Mouse (Mus musculus) liver, embryonic 15.5 days (tissue): ENCODE data around the gene Dedd. TPM values are rescaled to one million over a fixed set of nuclear protein-coding genes. Genes with fewer than 3 reads are reported as not detected.
"Not testable (repeated sequence)": the region's sequence is repeated elsewhere in the genome, so short reads cannot be mapped to it uniquely, and the experiment has no call there.

Experiments used
- ATAC-seq: fragments of 200-750 bp; cut with Nextera tagmentation; 2 replicates; pipeline ENCODE4 v1.8.0; 2017; ENCODE audit warnings: moderate number of reproducible peaks, mild to moderate bottlenecking, moderate library complexity; ENCODE audit not compliant: insufficient read depth
- H3K27ac ChIP-seq: fragments of 300-500 bp; sonication (generic); replicated peaks from 2 replicates; pipeline ENCODE4 v1.5.1; 2015; ENCODE audit warnings: mild to moderate bottlenecking, inconsistent platforms
- H3K27me3 ChIP-seq: fragments of 300-500 bp; sonication (generic); 2 replicates; pipeline ENCODE4 v1.6.1; 2015; ENCODE audit warnings: mild to moderate bottlenecking, inconsistent platforms
- H3K36me3 ChIP-seq: fragments of 300-500 bp; sonication (generic); replicated peaks from 2 replicates; pipeline ENCODE4 v1.6.1; 2015; ENCODE audit warnings: moderate library complexity, mild to moderate bottlenecking, inconsistent platforms
- H3K4me1 ChIP-seq: fragments of 300-500 bp; sonication (generic); replicated peaks from 2 replicates; pipeline ENCODE4 v1.6.1; 2015; ENCODE audit warnings: inconsistent platforms
- H3K4me2 ChIP-seq: fragments of 300-500 bp; sonication (generic); 2 replicates; pipeline ENCODE4 v1.6.1; 2015; ENCODE audit warnings: moderate library complexity, mild to moderate bottlenecking, inconsistent platforms
- H3K4me3 ChIP-seq: fragments of 300-500 bp; sonication (generic); replicated peaks from 2 replicates; pipeline ENCODE4 v1.5.1; 2015; ENCODE audit warnings: mild to moderate bottlenecking, inconsistent platforms
- H3K9ac ChIP-seq: fragments of 300-500 bp; sonication (generic); 2 replicates; pipeline ENCODE4 v1.6.1; 2015; ENCODE audit warnings: moderate library complexity, mild to moderate bottlenecking, inconsistent platforms
- H3K9me3 ChIP-seq: fragments of 300-500 bp; sonication (generic); replicated peaks from 2 replicates; pipeline ENCODE4 v1.6.1; 2016; ENCODE audit warnings: inconsistent platforms
- WGBS: fragments of 180-500 bp; shearing (Covaris S2); methylation state at CpG from one replicate; pipeline ENCODE4 v1.1.7; 2015; ENCODE audit warnings: mixed read lengths; ENCODE audit not compliant: insufficient replicate concordance; 5-methylcytosine and 5-hydroxymethylcytosine counted together
- polyA plus RNA-seq: library from polyadenylated mRNA; unstranded; fragments of >200 nt; fragmentation: Nextera tagmentation; extraction: Ambion mirVana; gene quantifications from 2 replicates; pipeline ENCODE4 v1.2.1, GENCODE M21; 2015

Dedd gene
- polyA plus RNA-seq, 1 experiment from 2014 or later, result 18.6 TPM

DNA sequence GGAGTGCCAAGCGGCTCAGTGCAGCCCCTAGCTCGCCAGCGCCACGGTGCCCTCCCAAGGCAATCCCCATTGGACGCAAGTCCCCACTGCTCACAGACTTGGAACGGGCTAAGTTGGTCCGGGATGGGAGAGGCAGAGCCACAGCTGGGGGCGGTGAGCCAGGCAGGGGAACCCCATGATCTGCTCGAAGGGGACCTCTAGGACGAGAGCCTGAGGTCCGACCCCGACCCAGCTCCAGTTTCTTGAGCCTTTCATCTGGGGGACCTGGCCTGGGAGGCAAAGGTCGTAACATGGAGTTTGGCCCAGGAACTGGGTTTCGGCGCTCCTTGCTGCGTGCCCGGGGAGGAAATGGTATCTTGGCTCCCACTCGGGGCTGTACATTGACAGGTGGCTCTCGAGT, 42.4 kb upstream of the Dedd start:
- peaks cover 68% of the 10 kb centered on the region for H3K4me1 ChIP-seq
- peak overlapping the region; percentile 25; the same call in 1 of the 2 replicates for H3K27ac ChIP-seq
- H3K36me3 ChIP-seq, result peaks cover 63% of the 10 kb centered on the region
- H3K4me2 ChIP-seq, result peak overlapping the region; percentile 77
- no peaks in the 10 kb centered on the region for H3K27me3 ChIP-seq
- H3K4me3 ChIP-seq, result peak overlapping the region; percentile 83; the same call in 1 of the 2 replicates
- no peaks in the 10 kb centered on the region for H3K9me3 ChIP-seq
- no peak overlapping the region for H3K9ac ChIP-seq
- 86% methylated on average over 19 of the region's 19 CpGs for WGBS
- ATAC-seq, result no peak

DNA sequence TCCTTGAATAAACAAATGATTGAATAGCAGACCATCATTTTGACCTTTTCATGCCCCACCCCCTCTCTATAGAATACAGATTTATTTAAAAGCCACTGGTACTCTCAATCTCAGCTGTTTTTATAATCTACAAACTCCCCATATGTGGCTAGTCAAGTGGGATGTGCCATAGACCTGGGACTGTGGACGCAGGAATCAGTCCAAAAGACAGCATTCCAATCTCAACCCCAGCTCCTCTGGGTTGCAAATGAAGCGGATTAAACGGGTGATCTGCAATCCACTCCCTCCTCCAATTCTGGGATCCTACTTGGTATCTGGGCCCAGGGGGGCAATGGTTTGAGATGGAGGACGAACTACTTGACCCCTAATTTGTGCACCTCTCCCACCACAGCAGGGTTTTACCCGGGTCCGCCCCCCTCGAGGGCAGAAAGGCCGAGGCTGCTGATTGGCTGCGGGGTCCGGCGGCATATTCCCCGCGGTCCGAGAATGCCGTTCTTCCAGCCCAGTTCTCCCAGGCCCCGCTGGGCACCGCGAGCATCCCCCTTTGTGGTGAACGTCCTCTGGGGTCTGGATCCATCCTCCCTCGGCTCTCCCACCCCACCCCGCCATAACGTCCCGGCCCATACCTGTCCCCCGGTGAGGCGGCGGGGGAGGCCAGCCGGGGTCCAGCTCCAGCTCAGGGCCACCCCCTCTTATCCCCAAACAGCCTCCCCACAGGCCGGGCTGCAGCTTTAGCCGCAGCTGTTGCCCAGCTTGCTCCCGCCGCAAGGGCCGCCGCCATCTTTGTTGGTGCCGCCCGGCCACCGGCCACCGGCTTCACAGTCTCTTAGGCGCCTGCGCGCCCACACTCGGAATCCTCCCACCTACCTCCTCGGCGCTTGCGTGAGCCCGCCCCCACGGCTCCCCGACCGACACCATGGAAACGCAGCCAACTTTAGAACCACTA, 41.5 kb upstream of the Dedd start, which contains the start of gene Usp21:
Gene Usp21, minus strand, starts transcription at position 856 of the 946 bp plus-strand sequence.
- Histone ChIP-seq H3K36me3 (peaks cover 58% of the 10 kb centered on the region), H3K4me1 (peaks cover 71% of the 10 kb centered on the region)
- ATAC-seq, result peak; percentile 92

DNA sequence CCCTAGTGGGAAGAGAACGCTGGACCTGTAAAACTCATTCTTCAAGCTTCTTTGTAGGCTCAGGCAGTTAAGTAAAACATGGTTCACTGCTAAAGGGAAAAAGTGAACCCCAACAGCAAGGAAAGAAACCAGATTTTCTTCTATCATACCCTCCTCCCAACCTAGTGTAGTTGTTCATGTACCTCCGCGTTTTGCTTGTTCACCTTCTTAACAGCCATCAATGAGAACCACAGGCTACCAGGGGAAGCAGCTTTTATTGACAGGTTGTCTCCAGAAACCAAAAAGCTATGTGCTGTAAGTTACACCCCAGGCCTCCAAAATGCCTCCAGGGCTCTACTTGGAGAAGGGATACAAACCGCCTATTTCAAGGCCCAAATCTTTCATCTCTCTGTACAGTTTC, 40.6 kb upstream of the Dedd start:
- H3K36me3 ChIP-seq, result peaks cover 49% of the 10 kb centered on the region
- ATAC-seq, result no peak
- WGBS, result 60% methylated on average over 4 of the region's 4 CpGs

More for the DNA sequence above, 41.5 kb upstream of the Dedd start, which contains the start of gene Usp21:
- no peaks in the 10 kb centered on the region for H3K9me3 ChIP-seq
- H3K9ac ChIP-seq, result peak within 1 kb of the TSS; percentile 88
- H3K27ac ChIP-seq, result peak within 1 kb of the TSS; percentile 86
- no peaks in the 10 kb centered on the region for H3K27me3 ChIP-seq
- H3K4me2 ChIP-seq, result peak within 1 kb of the TSS; percentile 77
- H3K4me3 ChIP-seq, result peak within 1 kb of the TSS; percentile 83
- 2% methylated on average over 49 of the region's 49 CpGs for WGBS

DNA sequence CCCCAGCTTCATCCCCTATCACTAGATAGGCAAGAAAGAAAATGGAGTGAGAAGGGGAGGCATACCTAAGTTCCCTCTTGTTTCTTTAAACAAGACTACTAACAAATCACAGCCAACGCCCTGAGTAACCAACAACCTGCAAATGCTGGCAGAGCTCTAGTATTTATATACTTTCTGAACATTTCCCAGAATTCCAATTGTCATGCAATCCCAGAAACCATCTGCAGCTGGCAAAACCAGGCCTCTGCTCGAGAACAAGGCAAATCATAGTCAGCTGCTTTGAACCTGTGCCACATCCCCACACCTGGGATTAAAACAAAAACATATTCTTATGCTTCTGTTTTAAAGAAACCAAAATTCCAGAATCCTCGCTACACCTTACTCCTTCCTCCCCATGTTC, 35.6 kb upstream of the Dedd start:
- H3K9ac ChIP-seq, result no peak overlapping the region
- peak overlapping the region; percentile 69 for H3K4me2 ChIP-seq
- no peaks in the 10 kb centered on the region for H3K9me3 ChIP-seq
- H3K27me3 ChIP-seq, result peaks cover 31% of the 10 kb centered on the region
- H3K4me1 ChIP-seq, result peaks cover 37% of the 10 kb centered on the region
- ATAC-seq, result no peak
- WGBS, result 79% methylated on average over 3 of the region's 3 CpGs
- H3K27ac ChIP-seq, result no peak overlapping the region
- H3K36me3 ChIP-seq, result peaks cover 16% of the 10 kb centered on the region
- H3K4me3 ChIP-seq, result peak overlapping the region; percentile 78

More for the DNA sequence above, 40.6 kb upstream of the Dedd start:
- peak overlapping the region; percentile 56 for H3K27ac ChIP-seq
- peaks cover 71% of the 10 kb centered on the region for H3K4me1 ChIP-seq
- peak overlapping the region; percentile 83 for H3K4me3 ChIP-seq
- H3K9me3 ChIP-seq, result no peaks in the 10 kb centered on the region
- H3K27me3 ChIP-seq, result no peaks in the 10 kb centered on the region
- no peak overlapping the region for H3K9ac ChIP-seq
- peak overlapping the region; percentile 77 for H3K4me2 ChIP-seq

DNA sequence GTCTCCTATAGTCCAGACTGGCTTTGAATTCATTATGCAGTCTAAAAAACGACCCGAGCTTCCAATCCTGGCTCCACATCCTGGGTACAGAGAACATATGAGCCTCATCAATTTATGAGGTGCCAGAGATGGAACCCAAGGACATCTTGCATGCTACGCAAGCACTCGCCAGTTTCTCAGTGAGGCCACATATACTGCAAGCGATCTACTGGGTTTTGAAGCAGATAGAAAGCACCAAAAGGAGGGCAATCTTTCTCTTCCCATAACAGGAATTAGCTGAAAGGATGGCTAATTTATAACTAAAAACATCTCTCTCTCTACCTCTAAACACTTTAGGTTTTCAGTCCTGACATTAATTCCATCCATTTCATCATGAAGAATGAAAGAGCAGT, 35.0 kb upstream of the Dedd start:
- Histone ChIP-seq H3K9ac (peak overlapping the region; percentile 77), H3K4me3 (peak overlapping the region; percentile 78), H3K27ac (peak overlapping the region; percentile 87), H3K36me3 (peaks cover 12% of the 10 kb centered on the region), H3K9me3 (no peaks in the 10 kb centered on the region), H3K4me1 (peaks cover 32% of the 10 kb centered on the region), H3K4me2 (peak overlapping the region; percentile 69), H3K27me3 (peaks cover 36% of the 10 kb centered on the region)
- WGBS, result 37% methylated on average over 5 of the region's 5 CpGs
- ATAC-seq, result no peak

DNA sequence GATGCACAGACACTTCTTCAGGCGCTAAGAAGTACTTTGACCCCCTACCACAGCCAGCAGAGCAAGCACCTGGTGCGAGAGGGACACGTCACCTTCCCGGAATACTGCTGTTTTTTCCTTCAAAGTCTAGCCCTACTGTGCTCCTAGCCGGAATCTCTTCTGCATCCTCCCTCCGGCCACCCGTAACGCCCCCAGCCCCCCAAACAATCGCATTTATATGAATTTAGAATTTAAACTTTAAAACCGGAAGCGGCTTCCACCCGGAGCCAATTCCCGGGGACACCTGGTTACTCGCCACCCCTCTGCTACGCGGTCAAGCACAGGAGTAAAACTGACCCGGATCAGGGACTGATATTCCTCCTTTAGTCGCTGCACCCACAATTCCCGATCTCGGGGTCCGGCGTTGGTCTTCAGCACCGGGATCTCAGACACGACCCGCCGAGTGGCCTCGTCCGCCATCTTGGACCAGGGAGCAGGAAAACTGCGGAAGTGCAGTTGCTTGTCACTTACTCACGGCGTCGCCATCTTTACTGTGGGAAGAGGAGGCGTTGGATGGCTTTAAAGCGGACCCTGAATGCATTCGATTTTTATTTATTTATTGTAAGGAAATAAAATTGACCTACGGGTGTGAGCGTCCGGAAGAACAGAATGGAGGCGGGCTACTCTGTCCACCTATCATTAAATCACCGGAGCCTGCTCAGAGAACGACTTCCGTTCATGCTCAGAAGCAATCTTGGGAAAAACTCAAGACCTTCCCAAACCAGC, 34.5 kb upstream of the Dedd start, which contains the start of gene Ufc1:
Gene Ufc1, minus strand, starts transcription at position 727 of the 765 bp plus-strand sequence.
- peak within 1 kb of the TSS; percentile 87 for H3K27ac ChIP-seq
- H3K4me2 ChIP-seq, result peak within 1 kb of the TSS; percentile 69
- peak within 1 kb of the TSS; percentile 78 for H3K4me3 ChIP-seq
- peak within 1 kb of the TSS; percentile 77 for H3K9ac ChIP-seq
- H3K4me1 ChIP-seq, result peaks cover 30% of the 10 kb centered on the region
- H3K9me3 ChIP-seq, result no peaks in the 10 kb centered on the region
- peaks cover 7% of the 10 kb centered on the region for H3K36me3 ChIP-seq
- H3K27me3 ChIP-seq, result peaks cover 40% of the 10 kb centered on the region
- ATAC-seq, result peak; percentile 77
- WGBS, result 1% methylated on average over 42 of the region's 42 CpGs

DNA sequence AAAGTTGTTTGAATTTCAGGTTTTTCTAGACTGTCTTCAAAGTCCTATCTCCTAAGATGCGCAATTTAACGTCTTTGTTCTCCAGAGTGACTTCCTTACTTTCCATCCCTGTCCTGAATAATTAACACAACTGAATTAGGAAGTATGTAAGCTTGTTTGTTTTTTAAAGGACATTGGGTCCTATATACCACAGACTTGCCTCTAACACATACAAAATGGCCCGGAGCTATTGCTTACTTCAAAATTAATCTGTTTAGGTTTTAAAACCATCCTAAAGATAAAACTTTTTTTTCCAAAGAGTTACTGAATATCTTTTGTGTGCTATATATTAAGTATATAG, 33.9 kb upstream of the Dedd start:
- Histone ChIP-seq H3K9me3 (no peaks in the 10 kb centered on the region), H3K4me3 (peak overlapping the region; percentile 78), H3K27ac (peak overlapping the region; percentile 87), H3K4me1 (peaks cover 30% of the 10 kb centered on the region), H3K4me2 (peak overlapping the region; percentile 69), H3K9ac (peak overlapping the region; percentile 77; the same call in 1 of the 2 replicates), H3K27me3 (peaks cover 43% of the 10 kb centered on the region), H3K36me3 (peaks cover 1% of the 10 kb centered on the region; the same call in 1 of the 2 replicates)
- ATAC-seq, result no peak
- WGBS, result 4% methylated on average over 3 of the region's 3 CpGs

DNA sequence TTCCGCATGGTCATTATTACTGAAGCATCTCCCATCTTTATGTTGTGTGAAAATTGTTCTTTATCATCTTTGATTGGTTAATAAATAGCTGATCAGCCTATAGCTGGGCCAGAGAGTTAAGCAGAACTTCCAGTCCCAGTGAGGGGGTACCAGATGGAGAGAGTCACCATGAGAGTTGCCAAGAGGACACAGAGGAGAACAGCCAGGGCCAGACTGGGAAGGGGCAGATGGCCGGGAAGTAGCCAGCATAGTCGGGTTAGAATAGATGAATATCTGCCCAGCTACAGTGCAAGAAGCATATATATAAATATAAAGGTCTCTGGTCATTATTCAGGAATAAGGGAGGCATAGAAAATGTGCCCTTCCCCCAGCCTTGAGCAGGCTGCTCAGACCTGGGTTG, 30.7 kb upstream of the Dedd start:
- Histone ChIP-seq H3K4me3 (no peak overlapping the region), H3K9ac (no peak overlapping the region), H3K9me3 (no peaks in the 10 kb centered on the region), H3K4me1 (peaks cover 10% of the 10 kb centered on the region), H3K36me3 (no peaks in the 10 kb centered on the region), H3K27me3 (peaks cover 52% of the 10 kb centered on the region), H3K4me2 (no peak overlapping the region), H3K27ac (no peak overlapping the region)
- 52% methylated on average over 3 of the region's 3 CpGs for WGBS
- no peak for ATAC-seq

DNA sequence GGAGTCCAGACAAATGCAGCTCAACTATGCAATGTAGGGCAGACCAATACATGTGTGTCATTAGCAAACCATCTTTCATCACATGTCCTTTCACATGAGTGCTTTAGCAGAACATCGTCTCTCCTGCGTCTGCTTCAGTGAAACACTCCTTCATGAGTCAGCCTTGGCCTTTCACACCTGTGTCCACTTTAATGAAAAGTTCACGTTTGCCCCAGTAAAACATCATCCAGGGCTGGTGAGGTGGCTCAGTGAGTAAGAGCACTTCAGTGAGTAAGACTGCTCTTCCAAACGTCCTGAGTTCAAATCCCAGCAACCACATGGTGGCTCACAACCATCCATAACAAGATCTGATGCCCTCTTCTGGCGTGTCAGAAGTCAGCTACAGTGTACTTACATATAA, 22.8 kb upstream of the Dedd start:
- H3K9ac ChIP-seq, ATAC-seq, H3K9me3 ChIP-seq, H3K36me3 ChIP-seq, H3K4me3 ChIP-seq, H3K4me2 ChIP-seq, H3K4me1 ChIP-seq, H3K27ac ChIP-seq: not testable (repeated sequence)
- WGBS, result 57% methylated on average over 5 of the region's 5 CpGs
- peaks cover 28% of the 10 kb centered on the region for H3K27me3 ChIP-seq

DNA sequence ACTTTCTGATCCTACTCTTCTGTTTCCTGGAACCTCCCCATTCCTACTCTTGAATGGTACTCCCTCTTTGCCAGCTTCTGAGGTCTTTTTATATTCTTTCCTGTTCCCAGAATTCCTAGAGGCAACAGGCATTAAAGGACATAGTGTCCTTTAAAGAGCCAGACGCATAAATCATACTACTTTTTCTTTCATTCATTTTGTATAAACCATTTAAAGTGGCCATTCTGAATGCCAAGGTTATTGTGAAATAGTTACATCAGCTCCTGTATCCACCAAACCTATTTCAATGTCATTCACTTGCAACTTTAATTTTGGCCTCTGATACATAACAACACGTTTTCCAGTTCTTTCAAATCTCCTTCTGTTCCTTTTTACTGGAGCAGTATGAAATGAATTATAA, 19.6 kb upstream of the Dedd start:
- ATAC-seq, result no peak
- Histone ChIP-seq H3K4me2 (no peak overlapping the region), H3K36me3 (no peaks in the 10 kb centered on the region), H3K9me3 (no peaks in the 10 kb centered on the region), H3K4me1 (no peaks in the 10 kb centered on the region), H3K27ac (no peak overlapping the region), H3K4me3 (no peak overlapping the region), H3K9ac (no peak overlapping the region), H3K27me3 (peaks cover 25% of the 10 kb centered on the region)
- WGBS, result 42% methylated on average over 2 of the region's 2 CpGs

DNA sequence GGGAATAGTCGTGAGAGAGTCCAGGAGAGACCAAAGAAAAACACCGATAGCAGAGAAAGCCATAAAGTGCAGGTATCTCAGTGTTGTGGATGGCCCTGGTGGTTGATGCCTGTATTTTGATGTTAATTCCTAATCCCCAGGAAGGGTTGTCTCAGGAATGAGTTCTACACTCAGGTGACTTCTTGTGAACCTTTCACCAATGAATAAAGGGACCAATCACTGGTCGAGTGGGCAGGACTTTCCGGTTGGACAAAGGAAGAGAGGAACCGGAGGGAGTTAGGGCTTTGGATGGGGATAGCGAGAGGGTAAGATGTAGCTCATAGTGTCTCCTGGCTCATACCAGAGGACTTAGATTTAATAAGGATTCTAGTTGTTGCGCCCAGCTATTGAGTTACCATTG, 9.2 kb upstream of the Dedd start:
- Histone ChIP-seq H3K4me3 (no peak overlapping the region), H3K9ac (no peak overlapping the region)
- WGBS, result 33% methylated on average over 7 of the region's 7 CpGs

More for the DNA sequence above, 9.2 kb upstream of the Dedd start:
- H3K27me3 ChIP-seq, result peaks cover 8% of the 10 kb centered on the region
- no peak for ATAC-seq
- H3K27ac ChIP-seq, result no peak overlapping the region
- no peaks in the 10 kb centered on the region for H3K9me3 ChIP-seq
- peak overlapping the region; percentile 13; the same call in 1 of the 2 replicates for H3K4me2 ChIP-seq
- H3K36me3 ChIP-seq, result no peaks in the 10 kb centered on the region
- H3K4me1 ChIP-seq, result peaks cover 8% of the 10 kb centered on the region; the same call in 1 of the 2 replicates
